Mouse (Mus musculus): ENCODE data around the gene Hectd3. TPM values are rescaled to one million over a fixed set of nuclear protein-coding genes. Genes with fewer than 3 reads are reported as not detected.

Hectd3 gene
- polyA plus RNA-seq, 2 experiments, result 4.9 to 8.9 TPM

DNA sequence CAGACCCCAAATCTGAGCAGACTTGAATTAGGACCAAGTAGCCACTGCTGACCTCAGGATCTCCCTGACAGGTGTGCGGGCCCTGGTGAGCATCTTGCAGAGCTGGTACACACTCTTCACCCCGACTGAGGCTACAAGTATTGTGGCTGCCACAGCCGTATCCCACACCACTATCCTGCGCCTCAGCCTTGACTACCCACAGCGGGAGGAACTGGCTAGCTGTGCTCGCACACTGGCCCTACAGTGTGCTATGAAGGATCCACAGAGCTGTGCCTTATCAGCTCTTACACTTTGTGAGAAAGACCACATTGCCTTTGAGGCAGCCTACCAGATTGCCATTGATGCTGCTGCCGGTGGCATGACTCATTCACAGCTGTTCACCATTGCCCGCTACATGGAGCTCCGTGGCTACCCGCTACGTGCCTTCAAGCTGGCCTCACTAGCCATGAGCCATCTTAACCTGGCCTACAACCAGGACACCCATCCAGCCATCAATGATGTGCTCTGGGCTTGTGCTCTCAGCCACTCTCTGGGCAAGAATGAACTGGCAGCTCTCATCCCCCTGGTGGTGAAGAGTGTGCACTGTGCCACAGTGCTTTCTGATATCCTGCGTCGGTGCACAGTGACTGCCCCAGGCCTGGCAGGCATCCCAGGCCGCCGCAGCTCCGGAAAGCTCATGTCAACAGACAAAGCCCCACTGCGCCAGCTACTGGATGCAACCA is 8.6 kb upstream of the Hectd3 start:
- Histone ChIP-seq H3K9ac (replicated peaks) (no peak overlapping the region), H3K4me3 (ENCODE audit: insufficient read depth in 1 of 2, low read depth in 2 of 2, low read length in 2 of 2) (no peak overlapping the region)

DNA sequence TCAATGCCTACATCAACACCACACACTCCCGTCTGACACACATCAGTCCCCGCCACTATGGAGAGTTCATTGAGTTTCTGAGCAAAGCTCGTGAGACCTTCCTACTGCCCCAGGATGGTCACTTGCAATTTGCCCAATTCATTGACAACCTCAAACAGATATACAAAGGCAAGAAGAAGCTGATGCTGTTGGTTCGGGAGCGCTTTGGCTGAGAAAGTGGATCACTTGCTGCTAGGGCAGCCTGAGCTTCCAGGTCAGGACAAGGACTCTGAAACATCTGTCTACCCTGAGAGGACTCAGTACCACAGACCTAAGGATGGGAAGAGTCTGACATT is 8.0 kb upstream of the Hectd3 start:
- Histone ChIP-seq H3K4me1 (replicated peaks; ENCODE audit: control insufficient read depth in 2 of 2, insufficient read depth in 2 of 2, low read length in 1 of 2) (peaks cover 0 to 3% of the 10 kb centered on the region in 2 experiments; a peak in 1 of 4 replicates), H3K9me3 (ENCODE audit: control insufficient read depth, low read length) (no peaks in the 10 kb centered on the region), H3K27ac (no peak overlapping the region), H3K36me3 (replicated peaks; ENCODE audit: control insufficient read depth, insufficient read depth, low read depth) (peaks cover 33% of the 10 kb centered on the region), H3K4me2 (ENCODE audit: low read depth) (no peak overlapping the region), H3K4me3 (ENCODE audit: insufficient read depth in 1 of 2, low read depth in 2 of 2, low read length in 2 of 2) (no peak overlapping the region), H3K27me3 (ENCODE audit: control insufficient read depth, insufficient read depth, low read length) (no peaks in the 10 kb centered on the region), H3K9ac (replicated peaks) (no peak overlapping the region)
- ATAC-seq (ENCODE audit: insufficient read depth) (0 out of 2 replicates have a peak, but pooled peaks have one; percentile 8), DNase-seq (ENCODE audit: low read depth in 3 of 3, low spot score in 3 of 3) (no peak)
- 68% methylated on average over 5 of the region's 5 CpGs for WGBS (ENCODE audit: insufficient replicate concordance)
- TF ChIP-seq EP300 (IDR thresholded peaks at IDR 0.05; ENCODE audit: low read depth) (no peak), CTCF (IDR thresholded peaks at IDR 0.05; ENCODE audit: low read depth) (no peak; the same call in 1 of the 2 replicates)

More for the DNA sequence above, 8.6 kb upstream of the Hectd3 start:
- DNase-seq (ENCODE audit: low read depth in 3 of 3, low spot score in 3 of 3) (peak in 2 of 3 experiments; percentile 23 to 24), ATAC-seq (ENCODE audit: insufficient read depth) (peak; percentile 61)
- peaks cover 27% of the 10 kb centered on the region for H3K36me3 ChIP-seq (replicated peaks; ENCODE audit: control insufficient read depth, insufficient read depth, low read depth)
- no peaks in the 10 kb centered on the region for H3K27me3 ChIP-seq (ENCODE audit: control insufficient read depth, insufficient read depth, low read length)
- no peaks in the 10 kb centered on the region for H3K9me3 ChIP-seq (ENCODE audit: control insufficient read depth, low read length)
- TF ChIP-seq CTCF (IDR thresholded peaks at IDR 0.05; ENCODE audit: low read depth) (peak; percentile 95), EP300 (IDR thresholded peaks at IDR 0.05; ENCODE audit: low read depth) (no peak)
- H3K4me2 ChIP-seq (ENCODE audit: low read depth), result no peak overlapping the region
- H3K27ac ChIP-seq, result no peak overlapping the region
- peaks cover 0 to under 1% of the 10 kb centered on the region in 2 experiments; a peak in 1 of 4 replicates for H3K4me1 ChIP-seq (replicated peaks; ENCODE audit: control insufficient read depth in 2 of 2, insufficient read depth in 2 of 2, low read length in 1 of 2)
- 52% methylated on average over 17 of the region's 17 CpGs for WGBS (ENCODE audit: insufficient replicate concordance)

DNA sequence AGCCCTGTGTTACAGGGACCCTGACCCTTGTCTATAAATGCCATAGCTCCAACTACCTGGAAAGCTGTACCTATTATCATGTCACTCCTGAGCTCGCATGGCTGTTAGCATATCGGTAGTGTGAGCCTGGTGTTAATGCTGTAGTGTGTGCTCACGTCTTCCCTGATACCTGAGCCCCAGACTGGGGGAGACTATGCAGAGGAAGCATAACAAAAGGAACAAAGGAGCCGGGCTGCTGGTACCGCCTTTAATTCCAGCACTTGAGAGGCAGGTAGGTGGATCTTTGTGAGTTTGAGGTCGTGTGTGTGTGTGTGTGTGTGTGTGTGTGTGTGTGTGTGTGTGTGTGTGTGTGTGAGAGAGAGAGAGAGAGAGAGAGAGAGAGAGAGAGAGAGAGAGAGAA is 5.4 kb upstream of the Hectd3 start:
- 78% methylated on average over 6 of the region's 6 CpGs for WGBS (ENCODE audit: insufficient replicate concordance)
- Histone ChIP-seq H3K4me2 (ENCODE audit: low read depth) (no peak overlapping the region), H3K27ac (no peak overlapping the region), H3K9ac (replicated peaks) (no peak overlapping the region), H3K9me3 (ENCODE audit: control insufficient read depth, low read length) (no peaks in the 10 kb centered on the region), H3K36me3 (replicated peaks; ENCODE audit: control insufficient read depth, insufficient read depth, low read depth) (peaks cover 45% of the 10 kb centered on the region), H3K27me3 (ENCODE audit: control insufficient read depth, insufficient read depth, low read length) (no peaks in the 10 kb centered on the region), H3K4me3 (ENCODE audit: insufficient read depth in 1 of 2, low read depth in 2 of 2, low read length in 2 of 2) (no peak overlapping the region), H3K4me1 (replicated peaks; ENCODE audit: control insufficient read depth in 2 of 2, insufficient read depth in 2 of 2, low read length in 1 of 2) (peaks cover 6 to 14% of the 10 kb centered on the region in 2 experiments)
- no peak for TF ChIP-seq CTCF (IDR thresholded peaks at IDR 0.05; ENCODE audit: low read depth)
- TF ChIP-seq EP300 (IDR thresholded peaks at IDR 0.05; ENCODE audit: low read depth), result no peak
- ATAC-seq (ENCODE audit: insufficient read depth), result no peak
- no peak for DNase-seq (ENCODE audit: low read depth in 3 of 3, low spot score in 3 of 3)

DNA sequence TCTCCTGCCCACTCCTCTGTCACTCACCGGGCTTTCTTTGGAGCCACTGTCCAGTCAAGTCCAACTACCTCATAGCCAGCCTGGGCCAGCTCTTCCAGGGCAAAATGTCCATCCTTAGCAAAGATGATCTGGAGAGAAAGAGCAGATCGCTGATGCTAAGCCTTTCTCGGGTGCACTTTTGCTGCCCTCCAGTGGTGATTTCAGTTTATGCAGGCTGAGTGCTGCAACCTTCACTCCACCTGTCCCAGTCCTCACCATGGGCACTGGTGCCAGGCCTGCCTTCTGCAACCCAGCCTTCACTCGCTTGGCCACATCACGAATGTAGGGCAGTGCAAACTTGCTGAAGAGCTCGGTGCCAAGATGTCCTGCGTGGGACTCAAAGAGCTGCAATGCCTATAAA is 3.8 kb upstream of the Hectd3 start:
- 19% methylated on average over 7 of the region's 7 CpGs for WGBS (ENCODE audit: insufficient replicate concordance)
- Histone ChIP-seq H3K4me2 (ENCODE audit: low read depth) (peak overlapping the region; percentile 90), H3K9me3 (ENCODE audit: control insufficient read depth, low read length) (no peaks in the 10 kb centered on the region), H3K4me1 (replicated peaks; ENCODE audit: control insufficient read depth in 2 of 2, insufficient read depth in 2 of 2, low read length in 1 of 2) (peaks cover 14 to 17% of the 10 kb centered on the region in 2 experiments), H3K4me3 (ENCODE audit: insufficient read depth in 1 of 2, low read depth in 2 of 2, low read length in 2 of 2) (peak overlapping the region in 1 of 2 experiments; percentile 91; a peak in 2 of 4 replicates), H3K36me3 (replicated peaks; ENCODE audit: control insufficient read depth, insufficient read depth, low read depth) (peaks cover 45% of the 10 kb centered on the region), H3K9ac (replicated peaks) (no peak overlapping the region), H3K27me3 (ENCODE audit: control insufficient read depth, insufficient read depth, low read length) (no peaks in the 10 kb centered on the region), H3K27ac (no peak overlapping the region)
- TF ChIP-seq CTCF (IDR thresholded peaks at IDR 0.05; ENCODE audit: low read depth) (peak; percentile 98), EP300 (IDR thresholded peaks at IDR 0.05; ENCODE audit: low read depth) (no peak)
- DNase-seq (ENCODE audit: low read depth in 3 of 3, low spot score in 3 of 3), result peak; percentile 60 to 68 (median 62)
- ATAC-seq (ENCODE audit: insufficient read depth), result no peak

All from liver, embryonic 14.5 days (tissue).